Comparison of ENCODE assay signal across 22 mouse cellular contexts in the genomic region with DNA sequence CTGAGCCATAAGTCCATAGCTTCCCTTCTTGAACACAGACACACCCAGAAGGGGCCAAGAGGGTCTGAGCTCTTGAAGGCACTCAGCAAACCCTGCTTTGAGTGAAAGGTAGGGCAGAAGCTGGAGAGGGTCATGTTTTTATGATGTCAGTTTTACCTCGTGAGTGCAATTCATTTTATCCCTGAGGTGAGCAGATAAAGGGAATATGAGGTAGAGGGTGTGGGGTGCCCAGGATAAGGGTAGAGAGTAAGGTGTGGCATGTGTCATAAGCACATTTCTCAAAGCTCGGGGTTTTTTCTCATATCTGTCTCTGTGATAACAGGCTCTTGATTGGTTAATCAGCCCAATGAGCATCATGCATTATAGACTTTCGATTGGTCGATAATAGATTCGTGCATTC.
A peak's percentile ranks its signal among the peaks of the same experiment; 100 is the strongest.
DNase-seq lines count a peak whose midpoint lies in the region; ATAC-seq and TF ChIP-seq lines count a peak whose summit lies in the region.
"Had no signal": no experiment of that assay in that cellular context is flagged by ENCODE, and none has a peak within 500 bp of the region (broad histone marks: within the 10 kb centered on the region; RNA-seq: fewer than 3 reads in every experiment).

No protein-coding gene starts in this region.

- TF ChIP-seq POLR2A in testis, adult 2 months (IDR thresholded peaks at IDR 0.05; ENCODE audit: control insufficient read depth, low read depth, low read length): no peak
- no peak for TF ChIP-seq POLR2A in small intestine, adult 2 months (IDR thresholded peaks at IDR 0.05; ENCODE audit: low read depth, low read length)
- no peak for TF ChIP-seq POLR2A in heart, adult 2 months (IDR thresholded peaks at IDR 0.05; ENCODE audit: insufficient read depth, low read depth, low read length)

- intact Hi-C loops in heart, adult 2 months (cut with DNase I): no loop called here

- no peak for TF ChIP-seq EP300 in heart, adult 2 months (IDR thresholded peaks at IDR 0.05; ENCODE audit: insufficient read depth, low read depth, low read length)

- no peak overlapping the region for H3K4me2 ChIP-seq in intestine, embryonic 16.5 days (ENCODE audit: low read depth, low read length)
- no peak overlapping the region for H3K4me2 ChIP-seq in liver, embryonic 11.5 days
- H3K4me2 ChIP-seq: embryonic facial prominence, embryonic 13.5 days; embryonic facial prominence, embryonic 15.5 days; forebrain, embryonic 12.5 days had no signal

- H3K9me3 ChIP-seq in intestine, embryonic 16.5 days (ENCODE audit: control insufficient read depth, low read length): no peaks in the 10 kb centered on the region; the same call in 1 of the 2 replicates
- no peaks in the 10 kb centered on the region for H3K9me3 ChIP-seq in liver, embryonic 11.5 days (ENCODE audit: control insufficient read depth, low read length)
- H3K9me3 ChIP-seq: embryonic facial prominence, embryonic 13.5 days; embryonic facial prominence, embryonic 15.5 days; forebrain, embryonic 10.5 days; forebrain, embryonic 12.5 days had no signal

- H3K79me2 ChIP-seq in heart, adult 2 months (replicated peaks; ENCODE audit: control insufficient read depth, insufficient read depth, low read length): no peaks in the 10 kb centered on the region

- ATAC-seq in intestine, embryonic 16.5 days: peak; percentile 76
- no peak for ATAC-seq in liver, embryonic 11.5 days (replicated peaks; ENCODE audit: low FRiP score)
- ATAC-seq: forebrain, embryonic 14.5 days had no signal

- no peak overlapping the region for H3K9ac ChIP-seq in intestine, embryonic 16.5 days (ENCODE audit: low read depth, low read length)
- H3K9ac ChIP-seq in liver, embryonic 11.5 days (ENCODE audit: low read depth, low read length): no peak overlapping the region
- no peak overlapping the region for H3K9ac ChIP-seq in heart, adult 2 months (ENCODE audit: low read depth, low read length)
- H3K9ac ChIP-seq: embryonic facial prominence, embryonic 13.5 days; embryonic facial prominence, embryonic 15.5 days; forebrain, embryonic 12.5 days had no signal

- peak overlapping the region; percentile 11; the same call in 1 of the 2 replicates for H3K4me3 ChIP-seq in testis, adult 2 months (ENCODE audit: control insufficient read depth, low read depth, low read length)
- no peak overlapping the region for H3K4me3 ChIP-seq in intestine, embryonic 16.5 days (ENCODE audit: low read length)
- H3K4me3 ChIP-seq in small intestine, adult 2 months (ENCODE audit: low read depth, low read length): no peak overlapping the region
- no peak overlapping the region for H3K4me3 ChIP-seq in liver, embryonic 11.5 days (ENCODE audit: low read depth, low read length)
- H3K4me3 ChIP-seq in heart, adult 2 months: no peak overlapping the region
- H3K4me3 ChIP-seq: embryonic facial prominence, embryonic 13.5 days; embryonic facial prominence, embryonic 15.5 days; erythroblast, embryonic 14.5 days; forebrain, embryonic 10.5 days; forebrain, embryonic 12.5 days had no signal

- no peaks in the 10 kb centered on the region for H3K27me3 ChIP-seq in testis, adult 2 months (ENCODE audit: control insufficient read depth, insufficient read depth, low read length)
- no peaks in the 10 kb centered on the region; the same call in 1 of the 2 replicates for H3K27me3 ChIP-seq in intestine, embryonic 16.5 days (replicated peaks; ENCODE audit: control insufficient read depth, insufficient read depth, low read length)
- no peaks in the 10 kb centered on the region for H3K27me3 ChIP-seq in small intestine, adult 2 months (ENCODE audit: control insufficient read depth, insufficient read depth, low read length)
- H3K27me3 ChIP-seq in liver, embryonic 11.5 days (replicated peaks; ENCODE audit: control insufficient read depth, insufficient read depth, low read length): peaks cover 12% of the 10 kb centered on the region
- no peaks in the 10 kb centered on the region; the same call in 1 of the 2 replicates for H3K27me3 ChIP-seq in heart, adult 2 months (ENCODE audit: control insufficient read depth, insufficient read depth, low read length)

- no peaks in the 10 kb centered on the region for H3K36me3 ChIP-seq in testis, adult 2 months (ENCODE audit: control insufficient read depth, insufficient read depth, low read length)
- H3K36me3 ChIP-seq in intestine, embryonic 16.5 days (ENCODE audit: control insufficient read depth, insufficient read depth, low read length): no peaks in the 10 kb centered on the region
- H3K36me3 ChIP-seq in small intestine, adult 2 months (ENCODE audit: control insufficient read depth, insufficient read depth, low read length): no peaks in the 10 kb centered on the region
- H3K36me3 ChIP-seq in liver, embryonic 11.5 days (ENCODE audit: control insufficient read depth, insufficient read depth, low read length): no peaks in the 10 kb centered on the region
- H3K36me3 ChIP-seq in heart, adult 2 months (ENCODE audit: control insufficient read depth, insufficient read depth, low read length): no peaks in the 10 kb centered on the region
- H3K36me3 ChIP-seq: embryonic facial prominence, embryonic 13.5 days; embryonic facial prominence, embryonic 15.5 days; forebrain, embryonic 10.5 days; forebrain, embryonic 12.5 days had no signal

- no peak for TF ChIP-seq CTCF in testis, adult 2 months (IDR thresholded peaks at IDR 0.05; ENCODE audit: control insufficient read depth, insufficient read depth, insufficient replicate concordance, low read depth, low read length)
- TF ChIP-seq CTCF in small intestine, adult 2 months (IDR thresholded peaks at IDR 0.05; ENCODE audit: extremely low read depth, insufficient read length, insufficient replicate concordance, low read depth, low read length): no peak
- TF ChIP-seq CTCF in heart, adult 2 months (IDR thresholded peaks at IDR 0.05): no peak

- peaks cover 2% of the 10 kb centered on the region for H3K4me1 ChIP-seq in testis, adult 2 months (ENCODE audit: control insufficient read depth, insufficient read depth, low read length)
- H3K4me1 ChIP-seq in intestine, embryonic 16.5 days (ENCODE audit: control insufficient read depth, insufficient read depth, low read length): peaks cover 4% of the 10 kb centered on the region
- peaks cover 32% of the 10 kb centered on the region for H3K4me1 ChIP-seq in small intestine, adult 2 months (ENCODE audit: control insufficient read depth, insufficient read depth, insufficient read length, low read length)
- no peaks in the 10 kb centered on the region for H3K4me1 ChIP-seq in liver, embryonic 11.5 days (replicated peaks; ENCODE audit: control insufficient read depth, insufficient read depth, low read length)
- H3K4me1 ChIP-seq in heart, adult 2 months (ENCODE audit: control insufficient read depth, insufficient read depth, low read length): no peaks in the 10 kb centered on the region

- 70% methylated on average over 5 of the region's 5 CpGs for WGBS in intestine, embryonic 16.5 days
- 49% methylated on average over 5 of the region's 5 CpGs for WGBS in small intestine, adult 2 months
- 79% methylated on average over 5 of the region's 5 CpGs for WGBS in liver, embryonic 11.5 days
- 79% methylated on average over 5 of the region's 5 CpGs for WGBS in heart, adult 2 months

- H3K27ac ChIP-seq in testis, adult 2 months (ENCODE audit: control insufficient read depth, insufficient read depth, low read depth, low read length): no peak overlapping the region
- no peak overlapping the region for H3K27ac ChIP-seq in intestine, embryonic 16.5 days (ENCODE audit: low read length)
- peak overlapping the region; percentile 54; the same call in 1 of the 2 replicates for H3K27ac ChIP-seq in small intestine, adult 2 months (ENCODE audit: insufficient read depth, low read depth, low read length)
- H3K27ac ChIP-seq in liver, embryonic 11.5 days (ENCODE audit: low read depth, low read length): no peak overlapping the region
- H3K27ac ChIP-seq in heart, adult 2 months: no peak overlapping the region
- H3K27ac ChIP-seq: embryonic facial prominence, embryonic 13.5 days; embryonic facial prominence, embryonic 15.5 days; forebrain, embryonic 10.5 days; forebrain, embryonic 12.5 days had no signal

- DNase-seq in testis, postnatal 14 days (ENCODE audit: low spot score): no peak
- no peak for DNase-seq in liver, embryonic 11.5 days (ENCODE audit: low spot score)
- DNase-seq in heart, adult 2 months: no peak
- DNase-seq: adrenal gland, adult 2 months; adrenal gland, postnatal 10 days; adrenal gland, postnatal 25 days; cerebellum, adult 11 months; cerebellum, adult 18-20 months; cerebellum, adult 8-10 months; cerebellum, adult 9-11 months; cerebellum, postnatal 14 days; cerebellum, postnatal 36 days; embryo, embryonic 11 days had no signal
